Mouse (Mus musculus): ENCODE measurements around the gene Dhx34. TPM values are rescaled to one million over a fixed set of nuclear protein-coding genes. Genes with fewer than 3 reads are reported as not detected.

Gene Dhx34
- polyA plus RNA-seq, 1 experiment from 2014 or later: 20.0 TPM

- H3K27ac ChIP-seq: peak within 1 kb of the TSS; percentile 66
Observed at GRCm38 (mm10) chr7:16174597-16175541, 47.0 kb downstream of the Dhx34 start, which contains the start of gene Meis3. Gene Meis3 (plus strand): TSS chr7:16175090.

GRCm38 (mm10) chr7:16173146-16173545, 48.7 kb downstream of the Dhx34 start:
- H3K27me3 ChIP-seq (ENCODE audit: low read depth, poor library complexity, severe bottlenecking): peaks cover 83% of the 10 kb centered on the region
- H3K4me3 ChIP-seq: no peak overlapping the region
- H3K4me1 ChIP-seq: peaks cover 47% of the 10 kb centered on the region
- no peak for DNase-seq (ENCODE audit: low spot score)
- no peaks in the 10 kb centered on the region for H3K36me3 ChIP-seq
- WGBS: 6% methylated on average over 5 of the region's 5 CpGs
- H3K27ac ChIP-seq: 0 out of 2 replicates have a peak overlapping the region, but pooled peaks have one; percentile 43
- no peaks in the 10 kb centered on the region for H3K9me3 ChIP-seq (replicated peaks)

More at GRCm38 (mm10) chr7:16174597-16175541, 47.0 kb downstream of the Dhx34 start, which contains the start of gene Meis3:
- H3K27me3 ChIP-seq (ENCODE audit: low read depth, poor library complexity, severe bottlenecking): peaks cover 79% of the 10 kb centered on the region
- no peaks in the 10 kb centered on the region; the same call in 1 of the 2 replicates for H3K36me3 ChIP-seq
- peak; percentile 63 for DNase-seq (ENCODE audit: low spot score)
- peak within 1 kb of the TSS; percentile 52 for H3K4me3 ChIP-seq
- 0 out of 2 replicates have a peak, but pooled peaks cover 2% of the 10 kb centered on the region for H3K9me3 ChIP-seq (replicated peaks)
- under 1% methylated on average over 42 of the region's 42 CpGs for WGBS
- H3K4me1 ChIP-seq: peaks cover 47% of the 10 kb centered on the region

DNA sequence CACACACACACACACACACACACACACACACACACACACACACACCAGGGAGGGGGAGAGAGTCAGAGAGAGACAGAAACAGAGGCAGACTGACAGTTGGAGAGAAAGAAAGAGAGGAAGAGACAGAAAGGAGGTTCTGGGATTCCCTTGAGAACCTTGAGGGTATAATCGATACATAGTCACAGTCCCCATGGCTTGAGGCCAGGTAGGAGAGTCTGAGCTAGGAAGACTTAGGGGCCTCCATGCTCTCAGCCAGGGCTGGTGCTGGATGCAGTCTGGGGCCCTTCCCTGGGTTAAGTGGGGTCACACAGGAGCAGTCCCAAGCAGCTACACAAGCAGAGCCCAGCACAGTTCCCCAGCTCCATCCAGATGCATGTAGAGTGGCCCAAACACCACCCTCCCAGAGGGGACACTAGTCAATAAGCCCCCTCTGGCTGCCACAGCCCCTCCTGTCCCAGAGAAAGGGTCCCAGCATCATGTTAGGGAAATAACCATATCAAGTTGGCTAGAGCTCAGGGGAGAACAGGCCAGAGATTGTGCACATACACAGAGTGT, 49.2 kb downstream of the Dhx34 start:
- H3K9me3 ChIP-seq (replicated peaks): 0 out of 2 replicates have a peak, but pooled peaks cover 2% of the 10 kb centered on the region
- 0 out of 2 replicates have a peak overlapping the region, but pooled peaks have one; percentile 59 for H3K27ac ChIP-seq
- no peak overlapping the region for H3K4me3 ChIP-seq
- peak; percentile 35 for DNase-seq (ENCODE audit: low spot score)
- peaks cover 45% of the 10 kb centered on the region for H3K4me1 ChIP-seq
- 30% methylated on average over 1 of the region's 1 CpGs for WGBS
- H3K27me3 ChIP-seq (ENCODE audit: low read depth, poor library complexity, severe bottlenecking): peaks cover 78% of the 10 kb centered on the region
- no peaks in the 10 kb centered on the region for H3K36me3 ChIP-seq

- Histone ChIP-seq H3K36me3 (no peaks in the 10 kb centered on the region), H3K27me3 (ENCODE audit: low read depth, poor library complexity, severe bottlenecking) (peaks cover 73% of the 10 kb centered on the region), H3K9me3 (replicated peaks) (0 out of 2 replicates have a peak, but pooled peaks cover 2% of the 10 kb centered on the region), H3K27ac (peak overlapping the region; percentile 61; the same call in 1 of the 2 replicates), H3K4me3 (no peak overlapping the region), H3K4me1 (peaks cover 43% of the 10 kb centered on the region)
- WGBS: 0% methylated on average over 1 of the region's 1 CpGs
- peak; percentile 41 for DNase-seq (ENCODE audit: low spot score)
Observed at GRCm38 (mm10) chr7:16172141-16172581, 49.7 kb downstream of the Dhx34 start.

DNA sequence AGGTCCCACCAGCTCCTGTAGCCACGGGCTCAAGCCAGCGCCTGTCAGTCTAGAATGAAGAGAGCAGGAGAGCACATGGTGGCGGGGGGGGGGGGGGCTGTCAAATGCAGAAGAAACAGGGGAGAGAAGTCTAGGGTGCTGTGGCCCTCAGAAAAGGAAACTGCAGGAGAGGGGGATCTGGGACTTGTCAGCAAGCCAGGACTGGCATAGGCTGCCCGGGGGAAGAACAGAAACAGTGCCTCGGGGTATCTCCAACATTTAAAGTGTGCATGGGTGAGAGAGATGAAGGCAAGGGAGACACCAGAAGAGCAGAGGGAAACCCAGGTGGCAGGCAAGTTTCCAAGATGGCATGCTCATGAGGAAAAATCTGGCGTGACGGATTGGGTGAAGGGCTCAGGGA, 59.8 kb downstream of the Dhx34 start:
- WGBS: 77% methylated on average over 7 of the region's 7 CpGs
- peaks cover 6% of the 10 kb centered on the region; the same call in 1 of the 2 replicates for H3K4me1 ChIP-seq
- H3K9me3 ChIP-seq (replicated peaks): no peaks in the 10 kb centered on the region
- DNase-seq (ENCODE audit: low spot score): no peak
- H3K27ac ChIP-seq: no peak overlapping the region
- H3K36me3 ChIP-seq: no peaks in the 10 kb centered on the region
- H3K4me3 ChIP-seq: no peak overlapping the region
- H3K27me3 ChIP-seq (ENCODE audit: low read depth, poor library complexity, severe bottlenecking): peaks cover 38% of the 10 kb centered on the region

GRCm38 (mm10) chr7:16161302-16161701, 60.5 kb downstream of the Dhx34 start:
- Histone ChIP-seq H3K27ac (no peak overlapping the region), H3K9me3 (replicated peaks) (no peaks in the 10 kb centered on the region), H3K4me3 (no peak overlapping the region), H3K27me3 (ENCODE audit: low read depth, poor library complexity, severe bottlenecking) (peaks cover 41% of the 10 kb centered on the region), H3K4me1 (peaks cover 6% of the 10 kb centered on the region; the same call in 1 of the 2 replicates), H3K36me3 (no peaks in the 10 kb centered on the region)
- WGBS: 91% methylated on average over 9 of the region's 9 CpGs
- DNase-seq (ENCODE audit: low spot score): no peak

GRCm38 (mm10) chr7:16160702-16161101, 61.1 kb downstream of the Dhx34 start:
- WGBS: 68% methylated on average over 3 of the region's 3 CpGs
- Histone ChIP-seq H3K36me3 (no peaks in the 10 kb centered on the region), H3K9me3 (replicated peaks) (no peaks in the 10 kb centered on the region), H3K27me3 (ENCODE audit: low read depth, poor library complexity, severe bottlenecking) (peaks cover 41% of the 10 kb centered on the region), H3K4me3 (no peak overlapping the region), H3K27ac (no peak overlapping the region), H3K4me1 (peaks cover 6% of the 10 kb centered on the region; the same call in 1 of the 2 replicates)
- no peak for DNase-seq (ENCODE audit: low spot score)

- Histone ChIP-seq H3K36me3 (no peaks in the 10 kb centered on the region), H3K27ac (no peak overlapping the region), H3K27me3 (ENCODE audit: low read depth, poor library complexity, severe bottlenecking) (peaks cover 41% of the 10 kb centered on the region), H3K4me1 (peaks cover 6% of the 10 kb centered on the region; the same call in 1 of the 2 replicates), H3K4me3 (peak overlapping the region; percentile 25; the same call in 1 of the 2 replicates), H3K9me3 (replicated peaks) (no peaks in the 10 kb centered on the region)
- 13% methylated on average over 39 of the region's 39 CpGs for WGBS
- peak; percentile 34 for DNase-seq (ENCODE audit: low spot score)
Observed at GRCm38 (mm10) chr7:16158735-16159134, 63.1 kb downstream of the Dhx34 start.

DNA sequence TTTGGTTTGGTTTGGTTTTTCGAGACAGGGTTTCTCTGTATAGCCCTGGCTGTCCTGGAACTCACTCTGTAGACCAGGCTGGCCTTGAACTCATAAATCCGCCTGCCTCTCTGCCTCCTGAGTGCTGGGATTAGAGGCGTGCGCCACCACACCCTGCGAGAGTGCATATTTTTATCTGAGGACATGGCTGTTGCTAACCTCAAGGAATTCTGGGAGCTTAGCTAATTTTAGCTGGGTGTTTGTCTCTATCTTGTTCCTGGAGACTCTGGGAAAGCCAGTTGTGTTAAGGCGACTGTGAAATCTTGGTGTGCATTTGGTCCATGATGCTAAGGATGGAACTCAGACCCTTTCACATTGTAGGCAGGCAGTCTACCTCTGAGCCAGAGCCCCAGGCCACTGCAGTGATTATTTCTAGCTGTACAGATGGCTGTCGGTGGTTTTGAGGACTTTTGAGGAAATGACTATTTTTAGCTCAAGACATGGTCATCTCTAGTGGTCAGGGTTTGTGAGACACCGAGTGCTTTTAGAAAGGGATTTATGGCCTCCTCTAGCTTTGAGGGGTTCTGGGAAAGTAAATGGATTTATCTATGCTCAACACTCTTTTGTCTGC, 65.6 kb downstream of the Dhx34 start:
- peaks cover 41% of the 10 kb centered on the region for H3K27me3 ChIP-seq (ENCODE audit: low read depth, poor library complexity, severe bottlenecking)
- no peaks in the 10 kb centered on the region for H3K36me3 ChIP-seq
- H3K9me3 ChIP-seq (replicated peaks): no peaks in the 10 kb centered on the region
- no peak overlapping the region for H3K4me3 ChIP-seq
- H3K27ac ChIP-seq: no peak overlapping the region
- DNase-seq (ENCODE audit: low spot score): no peak
- peaks cover 6% of the 10 kb centered on the region; the same call in 1 of the 2 replicates for H3K4me1 ChIP-seq
- 84% methylated on average over 8 of the region's 8 CpGs for WGBS

DNA sequence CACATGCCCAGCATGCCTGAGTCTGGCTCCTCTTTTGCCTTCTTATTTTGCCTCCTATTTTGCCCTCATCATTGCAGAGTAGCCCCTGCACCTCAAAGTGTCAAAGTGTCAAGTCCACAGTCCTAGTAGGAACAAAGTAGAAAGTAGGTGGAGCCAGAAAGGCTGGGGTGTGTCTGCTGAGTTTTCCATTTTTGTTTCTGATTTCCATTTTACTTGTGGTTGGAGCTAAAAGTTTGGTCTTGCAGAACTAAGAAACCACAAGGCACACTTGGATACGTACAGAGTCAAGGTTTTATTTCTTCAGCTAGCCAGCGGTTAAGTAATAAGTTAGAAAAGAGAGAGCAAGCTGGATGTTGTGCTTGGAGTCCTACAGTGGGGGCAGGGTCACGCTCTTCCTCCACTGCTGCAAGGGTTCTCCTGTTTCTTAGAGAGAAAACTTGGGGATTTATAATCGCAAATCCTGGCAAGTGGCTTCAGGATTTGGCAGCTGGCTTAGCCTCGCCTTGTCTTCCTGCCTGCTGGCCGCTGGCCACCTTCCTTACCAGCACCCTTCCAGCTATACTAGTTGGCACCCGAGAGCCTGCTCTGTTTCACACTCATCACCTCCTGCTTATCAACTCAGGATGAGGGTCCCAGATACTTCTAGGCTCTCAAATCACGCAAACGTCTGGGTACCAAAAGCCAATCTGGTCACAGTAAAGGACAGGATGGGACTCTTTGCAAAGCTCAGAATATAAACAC, 66.5 kb downstream of the Dhx34 start:
- Histone ChIP-seq H3K27ac (no peak overlapping the region), H3K9me3 (replicated peaks) (no peaks in the 10 kb centered on the region), H3K36me3 (no peaks in the 10 kb centered on the region), H3K27me3 (ENCODE audit: low read depth, poor library complexity, severe bottlenecking) (peaks cover 36% of the 10 kb centered on the region), H3K4me3 (no peak overlapping the region), H3K4me1 (peaks cover 6% of the 10 kb centered on the region; the same call in 1 of the 2 replicates)
- no peak for DNase-seq (ENCODE audit: low spot score)
- 74% methylated on average over 9 of the region's 9 CpGs for WGBS

DNA sequence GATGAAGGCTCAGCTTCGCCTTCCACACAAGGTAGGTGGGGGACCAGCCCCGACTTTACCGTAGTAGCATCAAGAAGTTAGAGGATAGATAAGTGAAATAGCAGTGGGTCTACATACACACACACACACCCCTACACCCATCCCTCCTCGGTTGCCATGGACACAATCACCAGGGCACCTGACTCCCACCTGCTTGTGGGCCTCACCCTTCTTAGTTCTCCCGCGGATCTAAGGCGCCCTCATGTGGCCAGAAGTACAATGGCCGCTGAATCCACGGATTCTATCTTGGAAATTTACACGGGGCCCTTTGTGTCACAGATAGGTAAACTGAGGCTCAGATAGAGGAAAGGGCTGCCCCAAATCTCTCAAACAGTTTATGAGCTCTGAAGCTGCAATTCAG, 68.3 kb downstream of the Dhx34 start:
- peak; percentile 74 for DNase-seq (ENCODE audit: low spot score)
- Histone ChIP-seq H3K4me3 (no peak overlapping the region), H3K27ac (no peak overlapping the region), H3K9me3 (replicated peaks) (no peaks in the 10 kb centered on the region), H3K27me3 (ENCODE audit: low read depth, poor library complexity, severe bottlenecking) (peaks cover 18% of the 10 kb centered on the region), H3K36me3 (no peaks in the 10 kb centered on the region), H3K4me1 (peaks cover under 1% of the 10 kb centered on the region; the same call in 1 of the 2 replicates)
- 19% methylated on average over 10 of the region's 10 CpGs for WGBS
